Mouse (Mus musculus) kidney, embryonic 14.5 days (tissue): ENCODE measurements at regions not wholly inside any gene's neighbourhood (a gene's known extent, or its start where the extent isn't known, plus 50 kb on each side); places are given as distances from the start of the nearest gene placed in this dataset.

Experiments used
- ATAC-seq: fragments of 200-750 bp; cut with Nextera tagmentation; 2 replicates; pipeline ENCODE4 v1.8.0; 2017; ENCODE audit warnings: moderate number of reproducible peaks, mild to moderate bottlenecking, moderate TSS enrichment, moderate library complexity; ENCODE audit not compliant: low FRiP score, low TSS enrichment
- H3K27ac ChIP-seq: fragments of 300-500 bp; sonication (generic); 2 replicates; pipeline ENCODE4 v1.5.1; 2014; ENCODE audit warnings: low read depth, mild to moderate bottlenecking, low read length, moderate library complexity, mixed read lengths
- H3K27me3 ChIP-seq: fragments of 300-500 bp; sonication (generic); 2 replicates; pipeline ENCODE4 v1.6.1; 2014; ENCODE audit warnings: mild to moderate bottlenecking, low read length; ENCODE audit not compliant: control insufficient read depth, insufficient read depth
- H3K36me3 ChIP-seq: fragments of 300-500 bp; sonication (generic); 2 replicates; pipeline ENCODE4 v1.6.1; 2014; ENCODE audit warnings: low read length, mixed read lengths; ENCODE audit not compliant: control insufficient read depth, insufficient read depth
- H3K4me1 ChIP-seq: fragments of 300-500 bp; sonication (generic); 2 replicates; pipeline ENCODE4 v1.6.1; 2014; ENCODE audit warnings: low read length, mixed read lengths; ENCODE audit not compliant: control insufficient read depth, insufficient read depth
- H3K4me2 ChIP-seq: fragments of 300-500 bp; sonication (generic); replicated peaks from 2 replicates; pipeline ENCODE4 v1.6.1; 2014; ENCODE audit warnings: low read depth, mild to moderate bottlenecking, low read length
- H3K4me3 ChIP-seq: fragments of 300-500 bp; sonication (generic); 2 replicates; pipeline ENCODE4 v1.5.1; 2014; ENCODE audit warnings: mild to moderate bottlenecking, low read length
- H3K9ac ChIP-seq: fragments of 300-500 bp; sonication (generic); 2 replicates; pipeline ENCODE4 v1.6.1; 2014; ENCODE audit warnings: low read depth, mild to moderate bottlenecking, low read length, moderate library complexity
- H3K9me3 ChIP-seq: fragments of 300-500 bp; sonication (generic); 2 replicates; pipeline ENCODE4 v1.6.1; 2016; ENCODE audit warnings: low read length; ENCODE audit not compliant: control insufficient read depth
- WGBS: fragments of 180-500 bp; shearing (Covaris S2); extraction: QIAGEN DNeasy Blood & Tissue Kit; methylation state at CpG from one replicate; pipeline ENCODE4 v1.1.7; 2014; 5-methylcytosine and 5-hydroxymethylcytosine counted together

- WGBS: 46% methylated on average over 5 of the region's 5 CpGs
These were observed 885.3 kb upstream of the Car8 start for GRCm38 (mm10) chr4:9124109-9124508.

DNA sequence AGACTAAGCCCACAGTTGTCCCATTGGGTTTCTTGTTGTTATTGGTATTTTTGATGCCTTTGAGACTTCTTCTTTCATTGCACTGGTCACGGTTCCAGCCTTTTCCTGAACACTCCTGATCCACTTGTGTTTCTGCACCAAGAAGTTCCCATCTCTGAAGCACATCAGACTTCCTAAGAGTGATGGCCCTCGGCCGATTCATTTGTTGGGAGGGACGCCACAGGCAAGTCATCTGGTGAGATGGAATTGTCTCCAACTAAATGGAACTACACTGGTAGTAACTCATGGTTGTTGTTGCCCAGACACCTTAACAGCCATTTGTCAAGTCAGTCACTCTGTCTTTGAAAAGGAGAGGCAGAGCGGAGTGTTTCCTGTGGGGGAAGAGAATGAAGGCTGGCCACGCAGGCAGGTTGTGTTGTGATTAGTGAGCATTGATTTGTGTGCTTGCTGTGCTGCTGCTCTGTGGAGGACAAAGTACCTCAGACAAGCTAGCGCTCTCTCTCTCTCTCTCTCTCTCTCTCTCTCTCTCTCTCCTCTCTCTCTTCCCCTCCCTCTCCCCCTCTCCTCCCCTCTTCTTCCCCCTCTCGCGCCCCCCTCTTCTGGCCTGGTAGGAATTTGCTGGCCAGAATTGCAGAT lies 884.7 kb upstream of the Car8 start:
- 42% methylated on average over 9 of the region's 9 CpGs for WGBS
- Histone ChIP-seq H3K27me3 (no peaks in the 10 kb centered on the region), H3K9ac (no peak overlapping the region), H3K36me3 (no peaks in the 10 kb centered on the region), H3K4me1 (0 out of 2 replicates have a peak, but pooled peaks cover 4% of the 10 kb centered on the region), H3K4me3 (no peak overlapping the region), H3K27ac (no peak overlapping the region), H3K4me2 (no peak overlapping the region), H3K9me3 (no peaks in the 10 kb centered on the region)
- ATAC-seq: no peak

More at GRCm38 (mm10) chr4:9124109-9124508, 885.3 kb upstream of the Car8 start:
- no peak for ATAC-seq
- no peak overlapping the region for H3K27ac ChIP-seq
- H3K4me2 ChIP-seq: no peak overlapping the region
- H3K4me1 ChIP-seq: 0 out of 2 replicates have a peak, but pooled peaks cover 4% of the 10 kb centered on the region
- no peaks in the 10 kb centered on the region for H3K27me3 ChIP-seq
- H3K9me3 ChIP-seq: no peaks in the 10 kb centered on the region
- H3K36me3 ChIP-seq: no peaks in the 10 kb centered on the region
- H3K4me3 ChIP-seq: no peak overlapping the region
- no peak overlapping the region for H3K9ac ChIP-seq

- Histone ChIP-seq H3K9me3 (no peaks in the 10 kb centered on the region), H3K27ac (no peak overlapping the region), H3K9ac (no peak overlapping the region), H3K27me3 (no peaks in the 10 kb centered on the region), H3K4me1 (0 out of 2 replicates have a peak, but pooled peaks cover 4% of the 10 kb centered on the region), H3K36me3 (no peaks in the 10 kb centered on the region), H3K4me3 (no peak overlapping the region), H3K4me2 (no peak overlapping the region)
- WGBS: 81% methylated on average over 10 of the region's 10 CpGs
- no peak for ATAC-seq
These were observed 883.9 kb upstream of the Car8 start for GRCm38 (mm10) chr4:9122639-9123286.

- WGBS: 63% methylated on average over 4 of the region's 4 CpGs
- no peak for ATAC-seq
- H3K9ac ChIP-seq: no peak overlapping the region
- H3K4me1 ChIP-seq: no peaks in the 10 kb centered on the region
- H3K9me3 ChIP-seq: no peaks in the 10 kb centered on the region
- no peak overlapping the region for H3K27ac ChIP-seq
- H3K27me3 ChIP-seq: no peaks in the 10 kb centered on the region
- no peak overlapping the region for H3K4me3 ChIP-seq
- no peak overlapping the region for H3K4me2 ChIP-seq
- H3K36me3 ChIP-seq: no peaks in the 10 kb centered on the region
These were observed 878.3 kb upstream of the Car8 start for GRCm38 (mm10) chr4:9116955-9117647.

- Histone ChIP-seq H3K4me3 (no peak overlapping the region), H3K27ac (no peak overlapping the region), H3K27me3 (no peaks in the 10 kb centered on the region), H3K4me1 (no peaks in the 10 kb centered on the region), H3K9me3 (no peaks in the 10 kb centered on the region), H3K9ac (no peak overlapping the region), H3K36me3 (no peaks in the 10 kb centered on the region), H3K4me2 (no peak overlapping the region)
- 23% methylated on average over 7 of the region's 7 CpGs for WGBS
- no peak for ATAC-seq
These were observed 877.0 kb upstream of the Car8 start for GRCm38 (mm10) chr4:9115874-9116273.

- no peak overlapping the region for H3K27ac ChIP-seq
- 89% methylated on average over 5 of the region's 5 CpGs for WGBS
- H3K36me3 ChIP-seq: no peaks in the 10 kb centered on the region
- H3K4me3 ChIP-seq: no peak overlapping the region
- no peak overlapping the region for H3K9ac ChIP-seq
- H3K4me2 ChIP-seq: no peak overlapping the region
- no peak for ATAC-seq
- no peaks in the 10 kb centered on the region for H3K27me3 ChIP-seq
- no peaks in the 10 kb centered on the region for H3K4me1 ChIP-seq
- no peaks in the 10 kb centered on the region for H3K9me3 ChIP-seq
These were observed 875.1 kb upstream of the Car8 start for GRCm38 (mm10) chr4:9113982-9114381.

GRCm38 (mm10) chr4:9110355-9110754 lies 871.5 kb upstream of the Car8 start:
- no peak for ATAC-seq
- Histone ChIP-seq H3K9ac (no peak overlapping the region), H3K4me2 (no peak overlapping the region), H3K27me3 (no peaks in the 10 kb centered on the region), H3K36me3 (no peaks in the 10 kb centered on the region), H3K27ac (no peak overlapping the region), H3K9me3 (no peaks in the 10 kb centered on the region), H3K4me1 (no peaks in the 10 kb centered on the region), H3K4me3 (no peak overlapping the region)
- 85% methylated on average over 7 of the region's 7 CpGs for WGBS

DNA sequence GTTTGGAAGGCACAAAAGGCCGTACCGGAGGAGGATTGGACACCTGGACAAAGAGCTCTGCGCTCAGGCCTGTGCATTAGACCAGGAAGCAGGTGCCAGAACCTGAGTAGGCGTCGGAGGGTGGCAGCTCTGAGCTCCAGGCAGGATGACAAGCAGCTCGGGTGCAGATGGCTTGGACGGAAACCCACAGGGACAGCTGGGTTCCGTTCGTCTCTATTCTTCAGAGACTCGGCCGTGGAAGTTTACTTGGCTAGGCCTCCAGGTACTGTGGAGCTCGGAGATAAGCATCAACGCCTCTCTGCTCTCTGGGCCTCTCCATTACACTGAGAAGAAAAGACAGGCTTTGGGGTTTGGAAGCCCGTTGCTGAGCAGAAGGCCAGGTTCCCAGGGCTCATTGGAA lies 868.5 kb upstream of the Car8 start:
- WGBS: 56% methylated on average over 14 of the region's 14 CpGs

GRCm38 (mm10) chr4:9106778-9107177 lies 867.9 kb upstream of the Car8 start:
- 84% methylated on average over 9 of the region's 9 CpGs for WGBS
- Histone ChIP-seq H3K27me3 (no peaks in the 10 kb centered on the region), H3K9me3 (no peaks in the 10 kb centered on the region; the same call in 1 of the 2 replicates), H3K9ac (no peak overlapping the region), H3K27ac (no peak overlapping the region), H3K4me3 (no peak overlapping the region), H3K4me1 (no peaks in the 10 kb centered on the region), H3K36me3 (no peaks in the 10 kb centered on the region), H3K4me2 (no peak overlapping the region)
- ATAC-seq: no peak

More for the DNA sequence above, 868.5 kb upstream of the Car8 start:
- H3K27ac ChIP-seq: no peak overlapping the region
- no peak overlapping the region for H3K4me2 ChIP-seq
- H3K4me3 ChIP-seq: no peak overlapping the region
- no peaks in the 10 kb centered on the region; the same call in 1 of the 2 replicates for H3K9me3 ChIP-seq
- H3K27me3 ChIP-seq: no peaks in the 10 kb centered on the region
- H3K36me3 ChIP-seq: no peaks in the 10 kb centered on the region
- H3K9ac ChIP-seq: no peak overlapping the region
- no peaks in the 10 kb centered on the region for H3K4me1 ChIP-seq
- ATAC-seq: no peak
